Mouse (Mus musculus) cerebellum, adult (tissue): Measurements from ENCODE around the gene Gm648.
A peak's percentile ranks its signal among the peaks of the same experiment; 100 is the strongest.
"Not testable (repeated sequence)": the region's sequence is repeated elsewhere in the genome, so short reads cannot be mapped to it uniquely, and the experiment has no call there.

Source experiments
- ATAC-seq: cut with Nextera tagmentation; 2 replicates; pipeline ENCODE4 v1.9.2; 2017; ENCODE audit warnings: mild to moderate bottlenecking, moderate library complexity, mixed read lengths; ENCODE audit not compliant: insufficient number of reproducible peaks, low FRiP score, low TSS enrichment

Gm648 gene

GRCm38 (mm10) chrX:56549506-56549905 lies at the start of gene Gm648:
Gm648 (minus strand) TSS chrX:56549606.
- ATAC-seq, result no peak

GRCm38 (mm10) chrX:56597887-56598640 lies 48.7 kb upstream of the Gm648 start, which contains the start of gene Mmgt1:
Mmgt1 (minus strand) TSS chrX:56598069.
- peak; percentile 100 for ATAC-seq

GRCm38 (mm10) chrX:56597219-56597886 lies 47.9 kb upstream of the Gm648 start:
- ATAC-seq, result peak; percentile 36

GRCm38 (mm10) chrX:56578200-56578599 lies 28.8 kb upstream of the Gm648 start:
- ATAC-seq, result no peak

- ATAC-seq, result no peak
Measured at GRCm38 (mm10) chrX:56572465-56572864, 23.1 kb upstream of the Gm648 start.

- ATAC-seq, result no peak
Measured at GRCm38 (mm10) chrX:56553584-56553983, 4.2 kb upstream of the Gm648 start.

GRCm38 (mm10) chrX:56537162-56537561 lies 12.2 kb downstream of the Gm648 start:
- no peak for ATAC-seq

- ATAC-seq, result no peak; the same call in 1 of the 2 replicates
Measured at GRCm38 (mm10) chrX:56531266-56531665, 18.1 kb downstream of the Gm648 start.

- not testable (repeated sequence) for ATAC-seq
Measured at GRCm38 (mm10) chrX:56524442-56524841, 25.0 kb downstream of the Gm648 start, which contains the start of gene Gm10477. Gm10477 (plus strand) TSS chrX:56524742.

GRCm38 (mm10) chrX:56497241-56497640 lies 52.2 kb downstream of the Gm648 start:
- ATAC-seq, result no peak
